Mouse (Mus musculus): ENCODE results near the gene Ccl2. TPM values are rescaled to one million over a fixed set of nuclear protein-coding genes. Genes with fewer than 3 reads are reported as not detected.

Gene Ccl2
- polyA plus RNA-seq, 1 experiment = 6.3 TPM

DNA sequence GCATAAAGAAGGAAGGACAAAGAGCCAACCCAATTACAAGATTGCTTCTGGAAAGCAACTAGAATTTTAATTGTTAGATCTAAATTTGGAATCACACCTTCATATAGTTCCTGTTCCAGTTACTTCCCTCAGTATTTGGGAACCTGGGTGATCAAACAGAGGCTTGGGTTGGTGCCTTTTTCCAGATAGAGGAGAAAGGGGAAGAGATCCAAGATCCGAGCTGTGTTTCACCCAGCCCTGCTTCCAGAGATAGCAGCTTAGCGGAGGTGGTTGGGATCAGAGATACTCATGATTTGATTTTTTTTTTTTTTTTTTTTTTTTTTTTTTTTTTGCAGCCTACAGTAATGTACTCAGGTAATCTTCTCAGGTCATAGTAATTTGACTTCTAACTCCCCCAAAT is 486 bp downstream of the Ccl2 start:
- no peak for DNase-seq (ENCODE audit: low spot score)

DNA sequence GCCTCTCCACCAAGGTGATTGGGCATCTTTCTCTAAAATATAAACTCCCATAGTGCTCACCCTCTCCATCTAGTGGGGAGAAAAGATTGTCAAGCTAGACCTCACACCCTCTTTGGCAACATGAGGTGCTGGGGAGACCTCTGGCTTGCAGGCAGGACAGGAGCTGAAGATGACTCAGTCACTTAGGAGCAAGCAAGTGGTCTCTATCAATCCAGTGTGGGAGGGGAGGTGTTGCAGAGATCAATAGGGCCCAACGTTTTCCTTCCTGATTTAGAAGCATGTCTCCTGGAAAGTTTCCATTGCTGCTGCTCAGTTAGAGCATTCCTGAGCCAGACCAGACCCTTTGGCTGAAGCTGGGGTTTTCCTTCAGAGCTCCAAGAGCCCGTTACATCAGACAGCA is 3.2 kb downstream of the Ccl2 start, which contains the start of gene Gm17268:
TSS of gene Gm17268 (minus strand) at position 28 of the 400 bp plus-strand sequence.
- DNase-seq (ENCODE audit: low spot score) = no peak

DNA sequence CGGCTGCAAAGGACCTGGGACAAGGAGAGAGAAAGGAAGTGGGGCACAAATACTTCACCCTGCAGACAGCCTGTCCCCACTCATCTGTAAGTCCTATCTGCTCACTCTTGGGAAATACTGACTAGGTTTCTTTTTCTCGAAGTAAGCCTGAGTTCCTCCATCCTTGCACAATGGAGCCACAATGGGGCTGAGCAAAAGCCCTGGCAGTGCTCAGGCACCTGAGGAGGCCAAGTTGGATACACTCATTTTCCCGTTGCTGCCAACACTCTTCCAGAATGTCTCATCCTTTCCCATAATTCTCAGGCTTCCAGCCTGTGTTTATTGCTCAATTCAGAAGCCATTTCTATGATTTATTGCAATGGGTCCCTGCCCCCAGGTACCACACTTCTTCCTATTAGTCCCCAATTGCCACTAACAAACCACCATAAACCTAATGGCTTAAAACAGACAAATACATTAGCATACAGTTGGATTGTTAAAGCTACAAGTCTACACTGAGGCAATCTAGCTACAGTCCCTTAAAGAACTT is 3.8 kb downstream of the Ccl2 start:
- DNase-seq (ENCODE audit: low spot score) = no peak

DNA sequence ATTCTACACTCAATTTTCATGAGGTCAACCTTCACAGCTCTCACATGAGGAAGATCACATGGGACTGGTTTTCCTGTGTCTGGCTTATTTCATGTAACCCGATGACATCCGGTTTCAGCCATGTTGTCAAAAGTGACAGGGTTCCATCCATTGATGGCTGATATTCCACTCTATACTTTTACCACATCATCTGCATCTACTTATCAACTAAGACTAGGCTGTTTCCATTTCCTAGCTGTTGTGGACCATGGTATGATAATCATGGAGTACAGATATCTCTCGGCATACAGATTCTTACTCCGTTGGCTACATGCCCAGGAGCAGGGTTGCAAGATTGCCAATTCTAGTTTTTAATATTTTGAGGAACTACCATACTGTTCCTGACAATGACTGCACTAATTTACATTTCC is 6.3 kb downstream of the Ccl2 start:
- no peak for DNase-seq (ENCODE audit: low spot score)

DNA sequence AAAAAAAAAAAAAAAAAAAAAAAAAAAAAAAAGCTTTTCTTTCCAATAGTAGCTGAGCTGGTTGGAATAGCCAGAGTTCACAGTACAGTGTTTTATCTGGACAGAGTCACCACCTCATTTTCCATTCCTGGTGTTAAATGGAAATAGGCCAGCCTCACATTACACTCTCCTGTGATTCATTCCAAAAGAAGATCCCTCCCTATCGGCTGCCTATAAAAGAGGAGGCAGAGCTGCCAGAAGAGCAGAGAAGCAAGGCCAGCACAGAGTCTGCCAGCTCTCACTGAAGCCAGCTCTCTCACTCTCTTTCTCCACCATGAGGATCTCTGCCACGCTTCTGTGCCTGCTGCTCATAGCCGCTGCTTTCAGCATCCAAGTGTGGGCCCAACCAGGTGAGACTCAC is 10.1 kb downstream of the Ccl2 start, which contains the start of gene Ccl7:
TSS of gene Ccl7 (plus strand) at position 242 of the 400 bp plus-strand sequence.
- no peak for DNase-seq (ENCODE audit: low spot score)

DNA sequence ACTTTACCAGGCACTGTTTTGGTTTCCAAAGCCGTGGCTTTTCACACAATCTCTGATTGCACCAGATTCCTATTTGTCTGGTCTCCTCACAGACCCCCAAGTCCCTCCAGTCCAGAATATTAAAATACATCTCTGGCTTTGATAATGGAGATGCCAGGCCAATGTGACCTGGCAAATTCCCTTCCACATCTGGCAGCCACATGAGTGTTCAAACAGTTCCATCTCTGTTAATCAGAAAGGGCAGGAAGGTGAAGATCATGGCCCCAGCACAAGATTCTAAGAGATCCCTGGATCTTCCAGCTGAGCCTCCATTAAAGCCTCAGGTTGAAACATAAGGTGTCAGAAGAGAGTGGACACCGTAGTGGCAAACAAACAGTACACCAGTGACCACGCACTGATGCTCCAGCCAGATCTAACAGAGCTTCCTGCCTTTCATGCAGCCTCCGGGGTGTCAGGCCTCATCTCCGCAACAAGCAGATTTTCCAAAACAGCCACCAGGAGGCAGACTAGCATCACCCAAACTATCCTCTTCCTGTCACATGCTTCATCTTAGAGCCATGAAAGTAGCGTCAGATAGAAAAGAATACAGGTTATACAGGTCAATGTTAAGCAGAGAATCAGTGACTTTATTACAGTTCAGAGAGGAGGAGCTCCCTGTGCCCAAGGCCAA is 12.5 kb downstream of the Ccl2 start:
- DNase-seq (ENCODE audit: low spot score) = no peak

DNA sequence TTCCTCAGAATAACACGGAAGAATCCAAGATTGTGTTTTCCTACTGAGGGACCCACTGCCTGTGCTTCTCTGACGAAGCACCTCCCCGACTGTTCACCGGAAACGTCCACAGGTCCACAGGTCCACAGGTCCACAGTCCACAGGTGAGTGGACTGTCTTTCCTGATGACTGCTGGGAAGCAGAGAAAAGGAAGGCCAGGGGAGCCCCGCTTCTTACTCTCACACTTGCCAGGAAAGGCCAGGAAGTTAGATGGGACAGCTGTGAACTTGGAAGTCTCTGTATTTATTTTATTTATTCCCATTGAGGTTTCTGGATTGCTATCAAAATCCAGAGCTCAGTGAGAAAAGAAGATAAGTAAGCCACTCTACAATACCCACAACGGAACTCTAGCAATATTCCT is 18.5 kb downstream of the Ccl2 start:
- no peak for DNase-seq (ENCODE audit: low spot score)

DNA sequence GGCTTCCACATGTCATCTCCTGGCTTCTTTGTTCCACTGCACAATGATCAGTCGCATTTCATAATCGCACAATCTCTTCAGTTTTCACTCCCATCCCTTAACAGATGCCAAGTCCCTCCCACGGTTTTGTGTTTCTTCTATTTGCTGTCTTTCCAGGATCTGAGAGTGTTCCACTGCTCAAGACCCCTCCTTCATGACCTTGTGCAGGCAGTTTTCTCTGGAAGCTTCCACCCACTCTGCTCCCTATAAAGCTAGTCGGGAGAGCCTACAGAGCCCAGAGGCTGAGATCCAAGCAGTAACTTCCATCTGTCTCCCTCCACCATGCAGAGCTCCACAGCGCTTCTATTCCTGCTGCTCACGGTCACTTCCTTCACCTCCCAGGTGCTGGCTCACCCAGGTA is 22.3 kb downstream of the Ccl2 start, which contains the start of gene Ccl11:
TSS of gene Ccl11 (plus strand) at position 178 of the 400 bp plus-strand sequence.
- no peak for DNase-seq (ENCODE audit: low spot score)

DNA sequence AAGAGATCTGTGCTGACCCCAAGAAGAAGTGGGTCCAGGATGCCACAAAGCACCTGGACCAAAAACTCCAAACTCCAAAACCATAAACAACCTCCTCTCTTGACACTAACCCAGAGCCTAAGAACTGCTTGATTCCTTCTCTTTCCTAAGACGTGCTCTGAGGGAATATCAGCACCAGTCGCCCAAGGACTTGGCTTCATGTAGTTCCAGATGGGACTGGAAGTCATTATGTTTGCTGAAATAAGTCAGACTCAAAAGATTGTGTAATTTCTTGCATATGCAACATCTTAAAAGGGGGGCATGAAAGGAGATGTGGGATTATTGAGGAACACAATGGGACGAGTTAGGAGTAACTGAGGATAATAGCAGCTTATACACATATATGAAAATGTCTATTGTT is 26.9 kb downstream of the Ccl2 start:
- no peak for DNase-seq (ENCODE audit: low spot score)

DNA sequence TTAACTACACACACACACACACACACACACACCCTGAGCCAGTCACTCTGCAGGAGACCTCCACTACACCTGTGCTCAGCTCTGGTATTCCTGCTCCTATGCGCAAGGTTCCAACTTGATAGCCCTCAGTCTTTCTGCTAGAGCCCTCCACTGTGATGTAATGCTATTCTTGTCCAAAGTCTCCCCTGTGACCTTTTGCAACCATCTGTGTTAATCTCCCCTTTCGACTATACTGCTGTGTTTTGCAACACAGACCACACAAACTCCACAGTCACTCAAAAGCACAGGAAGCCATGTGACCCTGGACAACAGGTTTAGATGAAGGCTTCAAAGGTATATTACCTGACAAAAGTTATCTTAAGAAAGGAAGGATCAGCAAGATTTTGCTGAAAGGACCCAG is 28.1 kb downstream of the Ccl2 start:
- DNase-seq (ENCODE audit: low spot score) = no peak

DNA sequence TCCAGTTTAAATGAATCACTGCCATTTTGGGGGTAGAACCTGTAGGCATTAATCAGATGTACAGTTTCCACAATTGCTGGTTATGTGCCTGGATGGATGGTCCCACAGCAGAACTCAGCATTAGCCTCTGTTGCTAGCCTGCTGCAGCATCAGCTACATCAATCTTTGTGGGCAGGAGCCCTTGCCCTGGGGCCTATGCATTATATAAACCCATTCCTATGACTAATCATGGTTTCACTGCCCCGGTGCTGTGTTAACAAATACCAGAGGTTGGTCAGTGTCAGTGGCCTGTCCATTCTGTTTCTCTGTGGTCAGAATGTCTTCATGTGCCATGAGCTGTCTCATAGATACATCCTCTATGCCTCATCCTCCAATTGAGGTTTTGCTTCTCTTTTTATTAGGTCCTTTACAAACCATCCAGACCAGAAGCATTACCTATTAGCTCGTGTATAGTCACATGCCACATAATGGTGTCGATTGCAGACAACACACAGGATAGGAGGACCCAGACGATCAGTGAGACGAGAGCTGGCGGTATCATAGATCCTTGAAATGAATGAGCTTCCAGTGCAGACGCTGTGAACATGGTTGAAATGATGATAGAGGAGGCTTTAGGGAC is 31.7 kb downstream of the Ccl2 start:
- no peak for DNase-seq (ENCODE audit: low spot score)

DNA sequence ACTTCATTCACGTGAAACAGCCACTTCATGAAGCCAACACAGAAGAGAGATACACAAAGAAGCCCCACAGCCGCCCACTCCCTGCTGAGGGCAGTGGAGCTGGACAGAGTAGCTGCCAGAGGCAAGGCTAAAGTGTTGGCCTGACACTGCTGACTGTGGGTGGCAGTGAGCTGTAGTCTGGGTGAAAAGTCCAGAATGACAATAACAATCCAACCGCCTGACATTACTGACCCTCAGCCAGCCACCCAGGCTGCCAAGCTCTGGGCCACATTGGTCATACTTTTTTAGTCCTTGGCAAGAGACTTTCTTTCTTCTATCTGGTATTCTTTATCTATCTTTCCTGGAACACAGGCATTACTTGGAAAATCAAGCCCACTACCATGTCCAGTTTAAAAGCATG is 35.7 kb downstream of the Ccl2 start:
- DNase-seq (ENCODE audit: low spot score) = no peak

DNA sequence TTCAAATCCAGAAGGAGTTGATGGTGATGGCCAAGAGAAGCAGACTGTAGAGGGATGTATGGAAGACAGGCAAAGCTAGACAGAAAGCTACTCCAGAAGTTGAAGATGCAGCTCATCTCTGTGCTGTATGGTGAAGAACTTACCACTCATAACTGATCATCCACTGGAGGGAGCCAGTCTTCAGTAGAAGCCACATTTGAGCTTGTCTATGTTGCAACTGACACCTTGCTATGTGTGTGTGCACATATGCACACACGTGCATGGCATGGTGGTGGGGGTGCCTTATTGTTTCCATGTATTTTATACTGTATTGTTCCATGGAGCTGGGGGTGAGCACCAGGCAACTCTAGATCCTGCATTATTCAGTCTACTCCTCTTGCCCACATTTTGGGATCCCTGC is 37.0 kb downstream of the Ccl2 start:
- no peak for DNase-seq (ENCODE audit: low spot score)

DNA sequence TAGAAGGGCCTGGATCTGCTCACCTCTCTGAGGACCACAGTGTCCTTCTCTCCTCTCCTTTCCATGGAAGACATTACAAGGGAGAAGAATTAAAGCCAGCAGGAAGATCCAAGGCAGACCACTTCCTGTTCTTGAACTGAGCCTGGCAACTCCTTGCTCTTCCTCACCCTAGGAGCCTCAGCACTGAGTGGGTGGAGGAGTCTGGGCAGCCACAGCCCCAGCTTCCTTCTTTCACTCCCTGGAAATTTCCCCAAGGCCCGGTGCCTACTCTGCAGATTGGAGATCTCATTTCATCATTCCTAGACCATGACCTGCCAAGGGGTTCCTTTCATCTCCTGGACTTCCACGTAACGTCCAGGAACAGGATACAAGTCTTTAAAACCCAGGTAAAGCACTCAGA is 37.6 kb downstream of the Ccl2 start:
- DNase-seq (ENCODE audit: low spot score) = no peak

DNA sequence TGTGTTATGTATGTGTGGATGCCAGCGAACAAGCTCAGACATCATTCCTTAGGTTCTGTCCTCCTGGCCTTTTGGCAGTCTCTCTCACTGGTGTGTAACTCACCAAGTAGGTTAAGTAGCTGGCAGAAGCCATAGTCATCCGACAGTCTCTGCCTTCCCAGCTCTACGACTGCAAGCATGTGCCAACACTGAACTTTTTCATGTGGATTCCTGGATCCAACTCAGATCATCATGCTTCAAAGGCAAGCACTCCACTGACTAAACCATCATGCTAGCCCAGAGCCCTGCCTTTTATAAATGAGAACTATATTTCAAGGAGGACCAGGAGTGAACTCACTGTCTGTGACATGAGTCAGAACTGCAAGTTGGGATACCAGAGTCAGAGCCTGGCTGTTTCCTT is 38.3 kb downstream of the Ccl2 start:
- DNase-seq (ENCODE audit: low spot score) = no peak

DNA sequence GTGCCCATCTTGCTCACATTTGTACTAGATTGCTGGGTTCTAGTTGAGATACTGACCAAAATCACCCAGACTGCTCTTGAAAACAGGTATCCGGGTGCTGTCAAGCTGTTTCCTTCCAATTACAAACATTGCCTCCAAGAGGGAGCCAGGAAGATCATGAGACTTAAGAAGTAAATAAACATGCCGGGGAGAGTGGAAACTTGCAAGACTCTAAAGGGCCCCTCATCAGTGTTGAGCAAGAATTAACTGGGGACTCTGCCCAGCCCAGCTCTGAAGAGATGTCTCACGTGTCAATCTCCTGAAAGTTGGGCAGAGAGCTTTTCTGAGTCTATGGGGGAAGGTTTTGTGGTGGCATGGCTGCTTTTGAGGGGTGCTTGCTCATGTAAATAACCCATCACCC is 41.7 kb downstream of the Ccl2 start:
- no peak for DNase-seq (ENCODE audit: low spot score)

DNA sequence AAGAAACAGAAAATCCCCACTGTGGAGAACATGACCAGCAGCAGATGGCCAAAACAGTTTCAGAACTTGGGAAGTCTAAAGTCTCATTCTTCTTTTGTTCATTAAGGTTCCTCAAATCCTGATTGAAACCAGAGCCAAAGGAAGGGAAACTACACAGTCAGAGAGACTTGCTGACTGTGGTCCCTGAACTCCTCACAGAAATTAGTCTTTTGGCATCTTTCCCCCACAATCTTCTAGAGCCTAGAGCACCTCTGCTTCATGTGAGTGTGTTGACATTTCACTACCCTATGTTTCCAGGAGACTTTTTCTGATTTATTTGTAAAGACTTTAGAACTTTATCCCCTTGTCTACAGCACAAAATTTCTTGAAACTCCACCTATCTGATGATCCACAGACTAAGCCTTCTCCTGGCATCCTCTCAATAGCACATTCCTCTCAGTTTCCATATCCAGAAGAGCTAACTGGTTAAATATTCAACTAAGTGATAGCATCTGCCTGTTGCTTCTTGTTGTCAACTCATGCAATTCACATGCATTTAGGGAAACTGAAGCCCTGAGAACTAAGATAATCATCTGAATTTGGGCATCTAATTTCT is 42.9 kb downstream of the Ccl2 start:
- no peak for DNase-seq (ENCODE audit: low spot score)

DNA sequence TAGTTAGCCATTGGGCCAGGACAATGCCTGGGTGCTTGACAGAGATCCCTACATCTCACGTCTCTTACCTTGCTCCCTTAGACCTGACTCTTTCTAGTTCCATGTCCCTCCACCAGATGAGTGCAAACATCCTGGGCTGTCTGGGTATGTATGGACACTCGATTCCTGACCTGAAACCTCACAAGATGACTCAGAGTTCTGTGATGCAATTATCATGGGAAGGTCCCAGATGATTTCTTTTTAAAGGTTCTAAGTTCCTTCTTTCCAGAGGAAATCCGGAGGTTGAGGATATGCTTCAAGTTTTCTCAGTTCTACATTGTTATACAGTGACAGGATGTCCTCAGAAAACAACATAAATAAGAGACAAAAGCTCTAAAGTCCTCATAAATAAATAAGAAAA is 45.5 kb downstream of the Ccl2 start:
- DNase-seq (ENCODE audit: low spot score) = no peak

DNA sequence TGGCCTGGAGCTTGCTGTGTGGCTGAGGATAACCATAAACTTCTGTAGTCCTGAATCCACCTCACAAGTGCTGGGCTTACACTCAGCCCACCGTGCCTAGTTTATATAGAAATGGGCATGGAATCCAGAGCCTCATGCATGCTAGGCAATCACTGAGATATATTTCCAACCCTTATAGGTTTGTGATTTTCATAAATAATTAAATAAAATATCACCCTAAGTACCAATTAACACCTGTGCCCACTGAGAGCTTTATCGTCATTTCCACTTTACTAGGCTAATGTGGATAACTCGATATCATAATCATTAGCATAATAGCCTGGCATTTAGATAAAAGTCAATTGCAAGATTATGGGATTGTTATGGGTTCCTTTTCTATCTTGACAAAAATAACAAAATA is 49.0 kb downstream of the Ccl2 start:
- no peak for DNase-seq (ENCODE audit: low spot score)

Measured in urinary bladder, adult 2 months (tissue).